Mouse (Mus musculus): ENCODE measurements at regions not wholly inside any gene's neighbourhood (a gene's known extent, or its start where the extent isn't known, plus 50 kb on each side); places are given as distances from the start of the nearest gene placed in this dataset.

DNA sequence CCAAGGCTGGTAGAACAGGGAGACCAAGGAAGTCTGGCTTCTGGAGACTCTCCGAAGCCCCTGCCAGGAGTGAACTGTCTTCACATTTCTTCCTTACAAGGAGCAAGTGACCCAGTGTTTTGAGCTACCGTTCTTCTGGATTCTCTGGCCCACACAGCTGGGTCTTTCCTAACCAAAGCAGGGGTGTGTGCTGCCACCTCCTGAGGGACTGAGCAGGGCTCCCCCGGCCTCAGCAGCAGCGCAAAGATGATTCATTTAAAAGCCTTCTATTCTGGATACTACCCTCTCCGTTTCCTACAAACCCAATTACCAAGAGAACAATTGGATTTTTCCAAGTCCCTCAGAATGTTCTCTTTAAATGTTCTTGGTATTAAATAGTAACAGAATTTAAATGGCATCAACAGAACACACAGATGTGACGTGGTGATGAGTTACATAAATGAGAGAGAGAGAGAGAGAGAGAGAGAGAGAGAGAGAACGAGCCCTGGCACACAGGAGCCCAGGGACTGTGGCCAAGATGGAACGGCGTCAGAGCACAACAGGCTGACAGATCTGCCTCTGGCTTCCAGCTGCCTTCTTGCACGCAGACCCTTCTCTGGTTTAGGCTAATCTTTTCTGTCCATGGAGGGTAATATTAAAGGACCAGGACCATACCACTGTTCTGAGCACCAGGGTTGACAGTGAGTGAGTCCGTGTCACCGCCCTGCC, 191.6 kb downstream of the Agtpbp1 start:
- DNase-seq = peak; percentile 17

DNA sequence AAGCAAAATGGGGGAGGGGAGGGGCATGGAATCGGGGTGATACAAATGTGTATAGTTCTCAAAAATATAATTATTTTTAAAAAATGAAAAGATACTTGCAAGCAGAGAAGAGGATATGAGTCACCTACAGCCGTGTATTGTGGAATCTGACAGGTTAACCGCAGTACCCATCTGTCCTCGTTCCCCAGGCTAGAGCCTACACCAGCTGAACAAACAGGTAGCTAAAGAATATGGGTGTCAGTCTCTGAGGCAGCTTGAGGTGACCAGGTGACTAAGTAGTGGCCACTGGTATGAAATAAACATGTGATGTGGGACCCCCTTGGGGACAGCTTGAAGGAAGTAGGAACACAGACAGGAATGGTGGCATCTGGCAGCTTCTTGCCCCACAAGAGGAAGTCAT, 192.2 kb downstream of the Agtpbp1 start:
- DNase-seq = no peak

DNA sequence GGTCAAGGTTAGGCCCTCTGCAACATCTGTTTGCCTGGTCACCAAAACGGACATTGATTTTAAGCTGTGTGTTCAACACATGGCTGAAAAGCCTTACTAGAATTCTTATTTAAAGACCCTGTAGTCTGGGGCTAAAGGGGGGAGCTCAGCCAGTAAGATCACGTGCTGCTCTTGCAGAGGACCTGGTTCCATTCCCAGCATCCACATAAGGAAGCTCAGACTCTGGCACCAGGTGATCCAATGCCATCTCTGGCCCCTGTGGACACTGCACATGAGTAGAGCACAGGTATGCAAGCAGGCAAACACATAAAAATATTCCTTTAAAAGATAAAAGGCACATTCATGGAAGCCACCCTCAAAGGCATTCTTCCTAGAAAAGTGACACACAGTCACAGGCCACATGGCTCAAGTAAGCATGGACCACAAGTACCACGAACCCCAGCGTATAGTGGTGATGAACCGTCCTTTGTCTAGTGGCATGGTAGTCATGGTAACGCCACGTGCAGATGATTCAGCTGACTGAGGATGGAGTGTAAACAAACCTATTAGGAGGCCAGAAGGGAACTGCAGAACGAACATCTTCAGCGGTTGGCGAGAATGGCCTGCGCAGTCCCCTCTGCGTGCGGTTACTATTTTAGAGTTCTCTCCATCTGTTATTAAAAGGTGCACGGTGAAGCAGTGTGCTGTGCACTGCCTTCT, 197.3 kb downstream of the Agtpbp1 start:
- DNase-seq = no peak

DNA sequence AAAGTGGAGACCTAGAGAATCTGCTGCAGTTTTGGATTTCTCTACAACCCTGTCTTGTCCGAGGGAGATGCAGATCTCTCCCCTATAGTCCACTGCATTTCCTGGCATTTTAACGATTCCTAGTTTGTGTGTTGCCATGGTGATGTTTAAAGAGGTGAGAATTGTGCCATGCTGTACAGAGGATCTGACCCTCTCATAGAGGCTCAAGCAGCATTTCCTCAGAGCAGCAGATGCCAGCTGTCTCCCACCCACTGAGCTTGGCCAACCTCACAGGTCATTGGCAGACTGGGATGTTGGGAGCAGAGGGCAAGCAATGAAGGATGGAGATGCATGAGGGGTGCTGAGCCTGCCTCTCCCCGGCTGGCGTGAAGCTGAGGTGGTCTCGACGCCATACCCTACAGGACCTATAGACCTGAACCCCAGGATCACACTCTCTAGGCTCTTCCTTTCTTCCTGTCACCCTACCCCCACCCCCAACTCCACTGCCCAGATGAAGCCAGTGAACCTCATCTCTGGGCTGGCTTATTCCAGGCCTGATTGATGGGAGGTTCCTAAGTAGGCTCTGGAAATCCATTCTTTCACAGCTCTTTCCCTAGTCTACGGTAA, 198.0 kb downstream of the Agtpbp1 start:
- DNase-seq = no peak

DNA sequence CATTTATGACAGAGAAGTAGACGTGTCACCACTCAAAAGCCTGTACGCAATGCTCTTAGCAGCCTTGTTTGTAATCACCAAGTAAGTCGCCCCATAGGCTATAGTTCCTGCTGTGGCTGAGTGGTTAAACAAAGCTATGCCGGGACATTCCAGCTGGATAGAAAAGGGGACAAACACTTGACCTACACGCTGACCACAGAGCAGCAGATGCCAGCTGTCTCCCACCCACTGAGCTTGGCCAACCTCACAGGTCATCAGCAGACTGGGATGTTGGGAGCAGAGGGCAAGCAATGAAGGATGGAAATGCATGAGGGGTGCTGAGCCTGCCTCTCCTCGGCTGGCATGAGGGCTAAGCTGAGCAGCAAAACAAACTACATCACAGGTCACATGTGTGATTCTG, 199.2 kb downstream of the Agtpbp1 start:
- no peak for DNase-seq

DNA sequence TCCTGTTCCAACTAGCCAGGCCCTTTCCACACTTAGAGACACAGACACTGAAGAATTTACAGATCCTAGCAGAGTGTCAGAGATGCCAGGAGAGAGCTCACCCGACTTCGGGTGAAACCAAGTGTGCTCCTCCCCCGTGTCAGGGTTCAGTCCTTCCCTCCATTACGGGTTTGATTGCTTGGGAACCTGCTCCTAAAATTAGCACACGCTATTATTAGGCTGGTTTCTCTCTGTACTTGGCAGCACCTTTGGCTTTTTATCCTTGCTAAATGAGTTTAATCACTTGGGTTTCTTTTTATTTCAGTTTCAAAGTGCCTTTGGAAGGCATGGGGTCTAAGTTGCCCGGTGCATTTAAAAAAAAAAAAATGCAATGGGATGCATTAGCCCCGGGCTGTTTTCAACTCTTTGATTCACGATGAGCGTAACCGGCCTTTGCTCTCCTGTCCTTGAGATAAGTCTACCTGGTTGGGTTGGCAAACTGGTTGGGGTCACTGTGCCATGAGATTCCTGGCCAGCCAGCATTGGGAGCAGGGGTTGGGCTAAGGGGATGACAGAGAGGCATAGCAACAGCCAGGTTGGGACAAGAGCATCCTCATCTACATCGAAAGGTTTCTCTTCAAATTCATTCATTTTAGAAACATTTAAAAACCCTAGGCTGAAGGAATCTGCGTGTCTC, 214.7 kb downstream of the Agtpbp1 start:
- no peak for DNase-seq

DNA sequence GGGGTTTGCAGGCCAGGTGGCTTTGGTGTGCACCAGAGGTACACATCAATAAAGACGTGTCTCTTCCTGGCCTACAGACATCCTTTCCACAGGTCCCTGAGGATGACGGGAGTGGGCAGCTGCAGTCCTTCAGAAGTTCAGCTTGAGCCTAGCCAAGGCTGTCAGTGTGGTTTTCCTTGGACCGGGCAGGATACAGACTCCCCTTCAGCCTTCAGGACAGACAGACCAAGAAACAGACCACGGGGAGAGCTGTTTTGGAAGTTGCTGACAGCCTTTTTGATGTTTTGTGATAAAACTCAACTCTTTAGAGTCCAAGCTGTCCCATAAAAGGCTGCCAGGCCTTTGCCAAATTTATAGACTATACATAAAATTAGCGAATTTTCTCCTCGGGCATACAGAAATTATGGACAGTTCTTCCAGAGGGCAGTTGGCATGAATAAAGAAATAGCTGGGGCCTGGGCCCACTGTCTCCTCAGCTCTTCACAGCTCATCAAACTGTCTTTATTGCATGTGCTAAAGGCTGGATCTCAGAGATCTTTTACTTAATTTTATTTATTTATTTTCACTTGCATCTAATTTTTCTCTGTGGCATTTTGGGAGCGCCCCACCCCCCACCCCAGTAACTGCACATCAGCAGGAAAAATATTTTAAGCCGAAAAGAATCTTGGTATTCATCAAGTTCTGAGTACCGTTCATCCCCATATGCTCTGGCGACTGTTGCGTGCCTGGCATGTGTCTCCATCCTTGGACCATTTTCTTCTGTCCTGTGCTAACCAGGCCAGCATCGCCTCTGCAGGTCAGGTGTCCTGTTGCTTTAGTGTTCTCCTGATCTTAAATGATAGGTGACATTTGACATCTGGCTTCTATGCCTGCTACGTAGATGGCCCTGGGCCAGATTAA, 216.2 kb downstream of the Agtpbp1 start:
- DNase-seq = no peak

DNA sequence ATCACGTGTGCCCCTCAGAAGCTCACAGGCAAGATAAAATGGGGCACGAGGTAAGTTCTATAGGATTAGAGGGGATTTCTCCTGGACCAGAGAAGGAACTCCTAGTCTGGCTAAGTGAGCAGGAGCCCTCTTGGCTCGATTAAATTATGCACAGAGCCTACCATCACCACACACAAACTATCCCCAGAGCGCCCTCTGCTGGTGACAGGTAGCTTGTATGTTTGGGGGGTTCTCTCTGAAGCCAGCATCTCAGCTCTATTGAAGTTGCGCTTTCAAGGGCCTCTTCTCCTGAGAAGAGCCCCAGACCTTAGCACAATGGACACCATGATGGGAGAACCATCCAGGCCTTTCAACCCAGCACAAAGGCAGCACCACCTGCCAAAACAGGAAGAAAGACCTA, 219.6 kb downstream of the Agtpbp1 start:
- DNase-seq = peak; percentile 77

DNA sequence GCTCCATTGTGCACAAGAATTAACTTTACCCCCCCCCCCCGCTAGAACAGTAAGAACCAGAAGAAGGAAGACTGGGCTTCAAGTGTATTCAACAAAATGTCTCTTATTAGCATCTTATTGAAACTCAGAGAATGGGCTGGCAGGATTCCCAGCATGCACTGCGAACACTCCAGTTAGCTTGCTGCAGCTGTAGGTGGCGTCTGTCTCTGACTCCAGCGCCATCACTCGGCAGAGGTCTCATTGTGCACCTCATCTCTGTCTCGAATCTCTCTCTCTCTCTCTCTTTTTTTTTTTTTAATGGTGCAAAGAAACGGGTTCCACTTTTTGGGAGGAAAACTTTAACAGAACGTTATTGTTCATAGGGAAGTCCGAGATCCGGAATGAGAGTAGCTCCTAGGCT, 221.6 kb downstream of the Agtpbp1 start:
- no peak for DNase-seq

DNA sequence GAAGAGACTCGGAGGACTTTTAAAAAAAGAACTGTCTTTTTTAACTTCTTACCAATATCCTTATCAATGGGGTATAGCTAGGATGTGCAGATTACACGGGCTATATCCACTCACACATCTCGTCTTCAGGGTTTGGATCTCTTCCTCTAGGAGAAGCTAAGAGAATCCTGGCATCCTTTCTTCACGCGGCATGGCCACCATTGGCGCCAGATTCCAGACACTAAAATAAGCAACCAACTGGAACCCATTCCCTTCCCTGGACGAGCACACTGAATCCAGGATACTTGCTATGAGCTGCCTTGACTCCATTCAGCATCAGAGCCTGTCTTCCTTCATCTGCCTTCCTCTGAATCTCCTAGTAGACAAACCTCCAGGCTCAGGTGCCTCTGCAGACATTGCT, 223.7 kb downstream of the Agtpbp1 start:
- DNase-seq = no peak

DNA sequence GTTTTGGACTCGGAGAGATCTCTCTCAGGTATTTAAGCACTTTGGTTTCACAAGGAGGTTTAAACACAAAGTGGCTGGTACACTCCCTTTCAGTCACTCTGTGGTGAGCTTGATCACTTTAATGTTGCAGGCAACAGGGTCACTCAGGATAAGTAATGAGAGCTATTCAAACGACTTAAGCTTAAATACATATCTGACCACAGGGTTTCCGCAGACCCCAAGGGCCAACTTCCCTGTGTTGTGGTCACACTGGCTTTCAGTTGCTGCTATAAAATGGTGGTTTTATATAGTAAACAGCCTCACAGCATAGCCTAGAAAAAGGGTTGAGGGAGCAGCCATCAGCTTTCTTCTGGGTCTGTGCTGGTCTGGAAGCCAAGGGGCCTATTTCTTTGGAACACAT, 225.0 kb downstream of the Agtpbp1 start:
- DNase-seq = no peak

DNA sequence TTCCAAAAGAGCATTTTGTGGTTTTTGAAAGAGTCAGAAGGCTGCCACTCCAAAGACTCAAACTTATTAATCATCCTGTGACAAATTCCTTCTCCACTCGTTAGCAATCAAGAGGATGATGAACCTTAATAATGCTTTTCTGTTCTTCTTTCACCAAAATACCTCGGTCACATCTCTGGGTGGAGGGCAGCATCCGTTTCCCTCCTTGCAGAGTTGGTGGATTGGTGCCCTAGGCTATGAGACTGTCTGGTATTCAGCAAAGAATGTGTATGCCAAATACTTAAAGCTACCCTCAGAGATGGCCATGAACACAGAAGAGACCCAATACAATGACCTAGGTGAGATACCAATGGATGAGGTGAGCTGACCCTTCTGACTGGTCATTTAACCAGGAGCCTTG, 226.6 kb downstream of the Agtpbp1 start:
- no peak for DNase-seq

DNA sequence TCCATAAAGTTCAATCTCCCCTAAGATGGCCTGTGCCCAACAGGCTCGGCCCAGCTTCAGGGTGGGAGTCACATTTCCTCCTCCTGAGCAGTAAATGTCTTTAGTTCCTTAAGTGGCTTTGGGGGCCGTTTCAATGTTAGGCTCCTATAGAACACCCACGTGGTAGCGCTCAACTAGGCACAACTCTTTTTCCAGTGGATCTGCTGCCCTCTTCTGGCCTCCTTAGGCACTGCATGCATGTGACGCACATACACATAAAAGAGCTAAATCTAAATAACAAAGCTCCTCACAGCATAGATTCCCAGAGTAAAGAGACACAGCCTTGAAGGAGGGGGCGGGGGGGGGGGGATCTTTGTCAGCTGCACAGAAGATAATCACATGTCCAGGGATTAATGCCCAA, 233.6 kb downstream of the Agtpbp1 start:
- no peak for DNase-seq

DNA sequence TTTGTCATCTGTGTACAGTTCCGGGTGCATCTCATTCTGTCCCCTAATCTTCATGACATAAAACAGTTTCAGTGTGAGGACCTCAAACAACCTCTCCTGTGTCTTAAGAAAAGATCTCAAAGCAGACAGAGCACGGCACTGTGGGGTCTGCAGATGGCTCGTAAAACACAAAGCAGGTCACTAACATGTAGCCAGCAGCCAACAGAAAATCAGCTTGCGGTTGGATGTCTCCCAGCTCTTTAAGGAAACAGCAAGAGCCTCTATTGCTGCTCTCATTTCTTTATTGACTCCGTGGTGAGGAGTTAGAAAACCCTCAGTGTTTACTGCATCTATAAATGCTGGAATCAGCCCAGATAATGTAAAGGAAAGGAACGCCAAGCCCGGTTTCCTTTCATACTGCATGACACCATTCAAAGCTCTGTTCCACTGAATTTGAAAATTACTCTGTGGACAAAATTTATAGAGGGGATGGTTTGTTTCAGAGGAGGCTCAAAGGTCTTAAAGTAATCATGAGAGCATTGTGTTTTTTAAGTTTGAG, 234.3 kb downstream of the Agtpbp1 start:
- no peak for DNase-seq

DNA sequence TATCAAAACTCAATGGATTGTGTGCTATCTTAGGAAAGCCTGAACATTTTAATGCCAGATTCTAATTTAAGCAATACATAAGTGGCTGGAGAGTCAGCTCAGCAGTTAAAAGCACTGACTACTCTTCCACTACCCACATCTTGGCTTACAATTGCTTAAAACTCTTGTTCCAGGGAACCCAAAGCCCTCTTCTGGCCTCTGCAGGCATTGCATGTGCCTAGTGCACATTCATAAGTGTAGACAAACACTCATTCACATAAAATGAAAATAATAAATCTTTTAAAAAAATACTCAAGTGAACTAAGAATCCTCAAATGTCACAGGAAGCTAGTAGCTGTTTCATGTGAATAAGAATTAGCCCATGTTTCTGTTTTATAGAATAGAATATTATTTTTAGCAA, 236.5 kb downstream of the Agtpbp1 start:
- DNase-seq = no peak

DNA sequence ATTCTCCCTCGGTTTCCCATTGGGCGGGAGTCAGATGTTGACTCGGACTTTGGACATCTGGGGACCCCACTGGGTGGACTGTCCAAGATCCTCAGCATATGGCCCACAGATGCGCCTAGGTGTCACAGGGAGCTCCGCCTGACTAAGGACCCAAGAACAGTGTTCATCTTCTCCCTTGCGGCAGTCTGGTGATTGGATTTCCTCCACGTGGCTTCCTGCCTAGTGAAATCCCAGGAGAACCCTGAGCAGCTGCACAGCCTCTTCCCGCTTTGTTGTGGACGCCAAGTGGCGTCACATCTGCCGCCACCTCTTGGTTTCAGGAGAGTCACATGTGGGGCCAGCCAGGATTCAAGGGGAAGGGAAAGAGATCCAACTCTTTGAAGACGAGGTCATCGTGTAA, 243.2 kb downstream of the Agtpbp1 start:
- no peak for DNase-seq

DNA sequence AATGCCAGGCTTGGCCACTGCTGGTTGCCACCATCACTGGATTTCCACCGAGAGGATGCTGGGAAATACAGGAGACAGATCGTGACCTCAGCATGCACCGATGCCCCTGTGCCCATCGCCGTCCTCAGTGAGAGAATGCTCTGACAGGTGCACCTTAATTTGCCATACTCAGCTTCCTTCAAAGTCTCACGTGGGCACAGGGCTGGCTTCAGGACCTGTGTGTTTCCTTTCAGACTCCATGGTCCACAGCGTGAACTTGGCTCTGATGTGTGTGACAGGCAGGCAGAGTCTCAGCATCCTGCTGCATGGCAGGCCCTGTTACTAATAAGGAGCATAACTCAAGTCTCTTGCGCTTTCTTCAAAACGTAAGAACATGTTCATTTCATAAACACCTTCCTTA, 246.6 kb downstream of the Agtpbp1 start:
- DNase-seq = no peak

DNA sequence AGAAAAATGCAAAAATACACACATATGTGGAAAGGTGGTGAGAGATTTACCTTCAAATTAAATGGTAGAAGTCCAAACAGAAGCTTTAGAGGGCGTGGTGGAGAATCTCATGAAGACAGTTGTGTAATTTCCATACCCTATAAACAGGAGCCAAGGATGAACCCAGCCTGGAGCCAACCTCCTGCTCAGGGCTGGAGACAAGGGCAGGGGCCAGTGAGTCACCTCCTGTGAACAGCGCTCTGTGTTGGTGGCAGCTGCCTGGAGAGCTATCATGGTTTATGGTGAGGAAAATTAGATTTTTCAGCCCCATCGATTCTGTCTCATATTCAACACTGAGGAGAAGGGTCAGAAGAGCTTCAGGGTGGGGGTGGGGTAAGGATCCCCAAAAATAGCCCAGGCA, 261.1 kb downstream of the Agtpbp1 start:
- no peak for DNase-seq

DNA sequence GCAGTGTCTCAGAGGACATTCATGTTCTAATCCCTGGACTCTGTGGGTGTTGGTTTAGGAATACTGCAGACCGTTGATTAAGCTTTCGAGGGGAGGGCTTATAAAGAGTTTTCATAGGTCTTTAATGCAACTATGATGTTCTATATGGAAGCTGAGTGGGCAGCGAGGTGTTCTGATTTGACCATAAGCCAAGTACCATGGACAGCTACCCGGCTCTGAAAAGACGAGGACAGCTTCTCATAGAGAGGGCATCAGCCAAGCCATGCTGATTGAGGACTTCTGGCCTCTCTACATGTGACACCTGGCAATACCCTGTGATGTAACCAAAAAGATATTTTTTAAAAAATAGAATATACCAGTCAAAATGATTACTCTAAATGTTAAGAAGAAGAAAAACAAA, 261.6 kb downstream of the Agtpbp1 start:
- DNase-seq = peak; percentile 4

DNA sequence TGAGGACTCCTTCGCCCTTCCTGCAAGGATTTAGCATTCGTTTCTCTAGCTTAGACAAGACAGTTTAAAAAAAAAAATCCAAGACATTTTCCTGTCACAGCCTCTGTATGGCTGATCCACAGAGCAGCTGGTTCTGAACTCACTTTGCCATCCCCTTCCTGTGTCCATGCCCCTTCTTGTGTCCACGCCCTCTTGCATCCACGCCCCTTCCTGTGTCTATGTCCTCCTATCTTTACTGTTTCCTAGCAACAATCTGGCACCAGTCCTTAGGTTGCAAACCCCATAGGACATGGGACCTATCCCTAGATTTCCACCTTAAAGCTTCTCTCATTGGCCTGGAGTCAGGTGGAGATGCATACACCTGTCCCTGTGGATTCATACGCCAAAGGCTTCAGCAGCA, 264.8 kb downstream of the Agtpbp1 start:
- DNase-seq = no peak

DNA sequence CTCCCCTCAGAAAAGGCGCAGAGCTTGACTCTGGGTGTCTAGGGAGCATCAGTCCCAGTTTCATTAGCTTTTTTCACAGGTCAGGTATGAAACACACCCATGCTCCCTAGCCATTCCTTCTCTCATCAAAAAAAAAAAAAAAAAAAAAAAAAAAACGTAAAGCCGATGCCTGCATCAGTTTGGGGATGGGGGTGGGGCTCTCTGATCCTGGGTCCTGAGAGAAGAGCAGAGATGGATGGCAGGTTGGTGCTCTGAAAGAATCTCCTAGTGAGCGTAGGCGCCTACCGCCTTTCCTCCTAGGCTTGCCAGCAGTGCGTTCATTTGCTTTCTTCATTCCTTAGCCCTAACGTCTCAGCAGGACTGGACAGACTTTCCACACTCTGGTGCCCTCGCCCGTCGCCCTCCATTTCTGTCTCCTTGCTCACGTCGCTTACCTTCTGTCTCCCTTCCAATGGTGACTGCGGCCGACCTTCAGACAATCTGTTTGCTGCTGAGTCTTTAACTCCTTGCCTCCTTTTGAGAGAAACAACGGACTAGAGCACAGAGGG, 267.5 kb downstream of the Agtpbp1 start:
- DNase-seq = no peak

DNA sequence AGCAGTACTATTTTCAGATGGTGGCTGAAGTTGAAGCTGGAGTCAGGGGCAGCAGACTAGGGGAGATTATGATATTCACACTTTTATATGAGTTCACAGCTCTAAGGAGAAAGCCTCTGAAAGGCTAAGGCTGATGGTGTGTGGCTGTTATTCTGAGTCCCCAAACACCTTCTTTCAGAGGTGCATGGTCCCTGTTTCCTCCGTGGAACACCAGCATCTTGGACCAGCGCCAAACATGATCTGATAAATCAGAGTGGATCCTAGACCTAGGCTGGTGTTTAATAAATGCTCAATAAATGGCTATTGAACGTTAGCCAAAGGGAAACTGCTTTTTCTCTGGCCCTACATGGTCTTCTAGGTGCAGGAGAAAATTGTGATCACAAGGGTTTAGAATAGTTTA, 269.2 kb downstream of the Agtpbp1 start:
- no peak for DNase-seq

Data from lung, postnatal 36 days (tissue).